Comparison of ENCODE assay signal across 7 mouse cellular contexts in genomic region chr11:69397581-69398057, GRCm38 (mm10). TPM values are rescaled to one million over a fixed set of nuclear protein-coding genes. Genes with fewer than 3 reads are reported as not detected.
DNase-seq lines count a peak whose midpoint lies in the region; ATAC-seq and TF ChIP-seq lines count a peak whose summit lies in the region.

No protein-coding gene starts in this region.

- 0 out of 2 replicates have a peak overlapping the region, but pooled peaks have one; percentile 19 for H3K4me2 ChIP-seq in forebrain, embryonic 14.5 days (ENCODE audit: low read length)
- peak overlapping the region; percentile 76 for H3K4me2 ChIP-seq in intestine, postnatal 0 days (replicated peaks; ENCODE audit: low read depth)
- H3K4me2 ChIP-seq in midbrain, embryonic 14.5 days (ENCODE audit: low read length): peak overlapping the region; percentile 32

- no peak overlapping the region for H3K27ac ChIP-seq in forebrain, embryonic 14.5 days (ENCODE audit: low read depth, low read length)
- peak overlapping the region; percentile 64 for H3K27ac ChIP-seq in intestine, postnatal 0 days (ENCODE audit: low read depth, low read length)
- 0 out of 2 replicates have a peak overlapping the region, but pooled peaks have one; percentile 52 for H3K27ac ChIP-seq in midbrain, embryonic 14.5 days (replicated peaks; ENCODE audit: low read depth, low read length)

- H3K36me3 ChIP-seq in forebrain, embryonic 14.5 days (ENCODE audit: control insufficient read depth, insufficient read depth, low read length): peaks cover 45% of the 10 kb centered on the region
- H3K36me3 ChIP-seq in intestine, postnatal 0 days (ENCODE audit: control insufficient read depth, insufficient read depth): peaks cover 32% of the 10 kb centered on the region
- H3K36me3 ChIP-seq in midbrain, embryonic 14.5 days (ENCODE audit: control insufficient read depth, insufficient read depth, low read length): peaks cover 47% of the 10 kb centered on the region

- TF ChIP-seq CTCF in intestine, postnatal 0 days (IDR thresholded peaks at IDR 0.05; ENCODE audit: low read depth): peak; percentile 34

- H3K9ac ChIP-seq in forebrain, embryonic 14.5 days (ENCODE audit: low read length): peak overlapping the region; percentile 49
- H3K9ac ChIP-seq in intestine, postnatal 0 days (ENCODE audit: low read depth, low read length): peak overlapping the region; percentile 42; the same call in 1 of the 2 replicates
- H3K9ac ChIP-seq in midbrain, embryonic 14.5 days (replicated peaks; ENCODE audit: low read length): no peak overlapping the region; the same call in 1 of the 2 replicates

- ATAC-seq in forebrain, embryonic 14.5 days: no peak
- ATAC-seq in intestine, postnatal 0 days: no peak
- no peak for ATAC-seq in midbrain, embryonic 14.5 days (ENCODE audit: low FRiP score, low TSS enrichment)

- peak; percentile 41 for DNase-seq in retina, embryonic 14.5 days (ENCODE audit: low spot score)
- DNase-seq in retina, postnatal 1 day: no peak
- DNase-seq in cerebellum, adult 9-10 months: peak; percentile 69
- DNase-seq in forebrain, embryonic 14.5 days (ENCODE audit: low spot score): no peak
- no peak for DNase-seq in midbrain, embryonic 14.5 days
- no peak for DNase-seq in urinary bladder, postnatal 4 days (ENCODE audit: low spot score in 2 of 2)

- 8% methylated on average over 24 of the region's 24 CpGs for WGBS in forebrain, embryonic 14.5 days
- WGBS in intestine, postnatal 0 days: 35% methylated on average over 24 of the region's 24 CpGs
- 11% methylated on average over 24 of the region's 24 CpGs for WGBS in midbrain, embryonic 14.5 days

- H3K27me3 ChIP-seq in forebrain, embryonic 14.5 days (replicated peaks; ENCODE audit: control insufficient read depth, insufficient read depth, low read length): 0 out of 2 replicates have a peak, but pooled peaks cover 4% of the 10 kb centered on the region
- H3K27me3 ChIP-seq in intestine, postnatal 0 days (replicated peaks; ENCODE audit: control insufficient read depth, insufficient read depth, low read length): no peaks in the 10 kb centered on the region
- no peaks in the 10 kb centered on the region for H3K27me3 ChIP-seq in midbrain, embryonic 14.5 days (ENCODE audit: control insufficient read depth, insufficient read depth, low read length)

- peaks cover 11% of the 10 kb centered on the region for H3K4me1 ChIP-seq in forebrain, embryonic 14.5 days (ENCODE audit: control insufficient read depth, insufficient read depth, low read length)
- 0 out of 2 replicates have a peak, but pooled peaks cover 5% of the 10 kb centered on the region for H3K4me1 ChIP-seq in intestine, postnatal 0 days (replicated peaks; ENCODE audit: control insufficient read depth, insufficient read depth, low read length)
- H3K4me1 ChIP-seq in midbrain, embryonic 14.5 days (ENCODE audit: control insufficient read depth, insufficient read depth, low read length): peaks cover 17% of the 10 kb centered on the region; the same call in 1 of the 2 replicates

- H3K4me3 ChIP-seq in forebrain, embryonic 14.5 days (ENCODE audit: low read depth, low read length): 0 out of 2 replicates have a peak overlapping the region, but pooled peaks have one; percentile 15
- peak overlapping the region; percentile 26 for H3K4me3 ChIP-seq in intestine, postnatal 0 days (ENCODE audit: low read depth, low read length)
- 0 out of 2 replicates have a peak overlapping the region, but pooled peaks have one; percentile 5 for H3K4me3 ChIP-seq in midbrain, embryonic 14.5 days (replicated peaks; ENCODE audit: low read depth, low read length)

- H3K9me3 ChIP-seq in forebrain, embryonic 14.5 days (replicated peaks; ENCODE audit: control insufficient read depth, low read length): no peaks in the 10 kb centered on the region
- H3K9me3 ChIP-seq in intestine, postnatal 0 days (ENCODE audit: control insufficient read depth): no peaks in the 10 kb centered on the region
- H3K9me3 ChIP-seq in midbrain, embryonic 14.5 days (ENCODE audit: control insufficient read depth, low read length): no peaks in the 10 kb centered on the region

RNA-seq across cellular contexts. Expression of gene Tmem88, which starts 0.4 kb away (rescaled TPM):
- polyA plus RNA-seq in forebrain, embryonic 14.5 days (2014; fragmentation: Nextera tagmentation; extraction: Ambion mirVana): 4.7 and 5.7 TPM in 2 replicates
- 24.1 and 24.9 TPM in 2 replicates for polyA plus RNA-seq in intestine, postnatal 0 days (2015; fragmentation: Nextera tagmentation; extraction: Ambion mirVana)
- 2.6 and 4.9 TPM in 2 replicates for polyA plus RNA-seq in midbrain, embryonic 14.5 days (2014; fragmentation: Nextera tagmentation; extraction: Ambion mirVana)

RNA-seq across cellular contexts. Expression of gene Cyb5d1, which starts 2.2 kb away (rescaled TPM):
- polyA plus RNA-seq in forebrain, embryonic 14.5 days (2014; fragmentation: Nextera tagmentation; extraction: Ambion mirVana): 31.1 and 36.4 TPM in 2 replicates
- polyA plus RNA-seq in intestine, postnatal 0 days (2015; fragmentation: Nextera tagmentation; extraction: Ambion mirVana): 8.6 and 8.9 TPM in 2 replicates
- polyA plus RNA-seq in midbrain, embryonic 14.5 days (2014; fragmentation: Nextera tagmentation; extraction: Ambion mirVana): 17.0 and 24.8 TPM in 2 replicates

RNA-seq across cellular contexts. Expression of gene Naa38, which starts 2.3 kb away (rescaled TPM):
- 106 and 142 TPM in 2 replicates for polyA plus RNA-seq in forebrain, embryonic 14.5 days (2014; fragmentation: Nextera tagmentation; extraction: Ambion mirVana)
- polyA plus RNA-seq in intestine, postnatal 0 days (2015; fragmentation: Nextera tagmentation; extraction: Ambion mirVana): 159 and 164 TPM in 2 replicates
- 97.6 and 123 TPM in 2 replicates for polyA plus RNA-seq in midbrain, embryonic 14.5 days (2014; fragmentation: Nextera tagmentation; extraction: Ambion mirVana)

RNA-seq across cellular contexts. Expression of gene Kdm6b, which starts 15.9 kb away (rescaled TPM):
- 28.7 and 38.2 TPM in 2 replicates for polyA plus RNA-seq in forebrain, embryonic 14.5 days (2014; fragmentation: Nextera tagmentation; extraction: Ambion mirVana)
- 18.2 and 23.6 TPM in 2 replicates for polyA plus RNA-seq in intestine, postnatal 0 days (2015; fragmentation: Nextera tagmentation; extraction: Ambion mirVana)
- polyA plus RNA-seq in midbrain, embryonic 14.5 days (2014; fragmentation: Nextera tagmentation; extraction: Ambion mirVana): 41.1 and 41.2 TPM in 2 replicates

RNA-seq across cellular contexts. Expression of gene Chd3, which starts 28.4 kb away (rescaled TPM):
- 70.3 and 77.3 TPM in 2 replicates for polyA plus RNA-seq in forebrain, embryonic 14.5 days (2014; fragmentation: Nextera tagmentation; extraction: Ambion mirVana)
- polyA plus RNA-seq in intestine, postnatal 0 days (2015; fragmentation: Nextera tagmentation; extraction: Ambion mirVana): 19.4 and 24.8 TPM in 2 replicates
- 77.5 and 80.8 TPM in 2 replicates for polyA plus RNA-seq in midbrain, embryonic 14.5 days (2014; fragmentation: Nextera tagmentation; extraction: Ambion mirVana)

Comparison
In these comparisons a context has a peak if more than half of its experiments do, and no peak if none do; other contexts are left out.
1. DNase-seq: peak in retina, embryonic 14.5 days (single experiment) and cerebellum, adult 9-10 months (single experiment); none in retina, postnatal 1 day (single experiment), forebrain, embryonic 14.5 days (single experiment), midbrain, embryonic 14.5 days (single experiment) and urinary bladder, postnatal 4 days (0 of 2).
2. H3K4me2 ChIP-seq: peak in every context shown above with its lines; median percentile 76 in intestine, postnatal 0 days; 32 in midbrain, embryonic 14.5 days; 19 in forebrain, embryonic 14.5 days.
3. Peak in every context shown above with its lines, with median percentiles within 50 percentile points of each other: H3K4me3 ChIP-seq.